Mouse (Mus musculus) E14TG2a.4 (cell line): Measurements from ENCODE around the gene Ppp1r12c.

ENCODE experiments used
- CTCF ChIP-seq: conservative IDR thresholded peaks from 2 replicates; pipeline ENCODE4 v1.5.1; 2014; ENCODE audit warnings: low read length
- NANOG ChIP-seq: IDR thresholded peaks from 2 replicates; pipeline ENCODE4 v1.6.1; 2014; ENCODE audit warnings: borderline replicate concordance, low read length, mixed read lengths
- POU5F1 ChIP-seq: IDR thresholded peaks from 2 replicates; pipeline ENCODE4 v1.6.1; 2014; ENCODE audit warnings: low read length, borderline replicate concordance

DNA sequence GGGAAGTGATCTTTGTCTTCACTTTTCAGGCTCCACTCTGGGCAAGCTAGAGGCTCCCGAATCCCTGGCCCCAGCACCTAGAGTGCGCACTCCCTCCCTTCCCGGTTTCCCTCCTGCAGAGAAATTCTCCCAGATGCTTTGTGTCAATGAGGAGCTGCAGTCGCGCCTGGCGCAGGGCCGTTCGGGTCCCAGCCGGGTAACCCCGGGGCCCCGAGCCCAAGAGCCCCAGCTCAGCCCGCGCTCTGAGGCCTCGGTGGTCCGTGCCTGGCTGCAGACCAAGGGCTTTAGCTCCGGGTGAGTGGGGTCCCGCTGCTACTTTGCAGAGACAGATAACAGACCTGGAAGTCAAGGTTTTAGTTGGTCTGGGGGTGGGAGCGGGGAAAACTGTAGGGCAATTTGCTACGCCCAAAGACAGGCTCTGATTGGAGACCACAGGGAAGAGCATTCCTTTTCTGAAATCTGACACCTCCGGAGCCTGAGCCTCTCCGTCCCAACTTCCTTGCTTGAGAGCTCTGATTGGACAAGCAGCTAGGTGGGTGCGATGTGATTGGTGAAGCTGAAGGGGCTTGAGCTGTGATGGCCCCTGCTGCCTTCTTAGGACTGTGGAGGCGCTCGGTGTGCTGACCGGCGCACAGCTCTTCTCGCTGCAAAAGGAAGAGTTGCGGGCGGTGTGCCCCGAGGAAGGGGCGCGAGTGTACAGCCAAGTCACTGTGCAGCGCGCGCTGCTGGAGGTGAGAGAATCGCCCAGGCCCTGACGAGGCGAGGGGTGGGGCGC, 23.3 kb downstream of the Ppp1r12c start:
- TF ChIP-seq CTCF (no peak), NANOG (no peak), POU5F1 (no peak)
